Mouse (Mus musculus): ENCODE measurements around the gene Ctsw. TPM values are rescaled to one million over a fixed set of nuclear protein-coding genes. Genes with fewer than 3 reads are reported as not detected.
"Not testable (repeated sequence)": the region's sequence is repeated elsewhere in the genome, so short reads cannot be mapped to it uniquely, and the experiment has no call there.

The Ctsw gene
- polyA plus RNA-seq, 1 experiment from 2014 or later, result 1.9 TPM

DNA sequence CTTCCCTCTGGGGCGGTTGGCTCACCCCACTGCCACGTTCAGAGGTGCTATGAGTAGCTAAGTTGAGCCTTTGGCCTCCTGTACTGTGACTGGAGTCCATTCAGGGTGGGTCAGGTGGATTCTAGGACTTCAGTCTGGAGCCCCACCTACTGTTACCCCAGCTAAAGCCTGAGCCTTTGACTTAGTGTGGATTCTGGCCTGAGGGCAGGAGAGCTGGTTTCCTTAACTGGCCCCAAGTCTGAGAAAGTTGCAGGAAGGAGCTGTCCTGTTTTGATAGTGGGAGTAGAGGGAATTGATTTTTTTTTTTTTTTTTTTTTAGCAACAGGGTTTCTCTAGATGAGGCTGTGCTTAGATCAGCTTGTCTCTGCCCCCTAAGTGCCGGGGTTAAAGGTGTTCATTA is 26.0 kb upstream of the Ctsw start:
- 90% methylated on average over 3 of the region's 3 CpGs for WGBS
- peaks cover 16% of the 10 kb centered on the region for H3K4me1 ChIP-seq
- no peaks in the 10 kb centered on the region for H3K9me3 ChIP-seq (replicated peaks)
- no peak overlapping the region for H3K4me3 ChIP-seq
- no peaks in the 10 kb centered on the region for H3K27me3 ChIP-seq (ENCODE audit: low read depth, poor library complexity, severe bottlenecking)
- DNase-seq (ENCODE audit: low spot score), result no peak
- no peak overlapping the region for H3K27ac ChIP-seq
- H3K36me3 ChIP-seq, result peaks cover 70% of the 10 kb centered on the region

DNA sequence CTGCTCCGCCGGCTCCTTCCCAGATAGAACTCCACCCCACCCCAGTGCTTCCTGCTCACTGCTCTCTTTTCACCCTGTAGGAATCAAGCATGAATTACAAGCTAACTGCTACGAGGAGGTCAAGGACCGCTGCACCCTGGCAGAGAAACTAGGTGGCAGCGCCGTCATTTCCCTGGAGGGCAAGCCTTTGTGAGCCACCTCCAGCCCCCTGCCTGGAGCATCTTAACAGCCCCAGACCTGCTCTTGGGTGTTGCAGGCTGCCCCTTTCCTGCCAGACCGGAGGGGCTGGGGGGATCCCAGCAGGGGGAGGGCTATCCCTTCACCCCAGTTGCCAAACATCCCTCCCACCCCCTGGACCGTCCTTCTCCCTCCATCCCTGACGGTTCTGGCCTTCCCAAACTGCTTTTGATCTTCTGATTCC is 25.0 kb upstream of the Ctsw start:
- not testable (repeated sequence) for H3K4me3 ChIP-seq; H3K27me3 ChIP-seq (ENCODE audit: low read depth, poor library complexity, severe bottlenecking); DNase-seq (ENCODE audit: low spot score); H3K27ac ChIP-seq; H3K9me3 ChIP-seq (replicated peaks)
- peaks cover 25% of the 10 kb centered on the region for H3K4me1 ChIP-seq
- peaks cover 66% of the 10 kb centered on the region for H3K36me3 ChIP-seq
- WGBS, result 68% methylated on average over 9 of the region's 9 CpGs

DNA sequence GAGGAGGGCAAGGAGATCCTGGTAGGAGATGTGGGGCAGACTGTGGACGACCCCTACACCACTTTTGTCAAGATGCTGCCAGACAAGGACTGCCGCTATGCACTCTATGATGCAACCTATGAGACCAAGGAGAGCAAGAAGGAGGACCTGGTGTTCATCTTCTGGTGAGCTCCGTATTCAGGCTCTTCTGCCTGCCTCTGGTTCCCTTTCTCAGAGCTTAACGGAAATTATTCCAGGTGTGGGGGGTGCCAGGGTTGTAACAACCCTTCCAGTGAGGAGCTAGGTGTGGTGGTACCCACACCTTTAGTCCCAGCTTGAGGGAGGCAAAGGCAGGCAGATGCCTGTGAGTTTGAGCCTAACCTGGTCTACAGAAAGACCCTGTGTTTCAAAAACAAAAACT is 24.3 kb upstream of the Ctsw start:
- Histone ChIP-seq H3K36me3 (peaks cover 59% of the 10 kb centered on the region), H3K4me3 (no peak overlapping the region)
- no peak for DNase-seq (ENCODE audit: low spot score)

DNA sequence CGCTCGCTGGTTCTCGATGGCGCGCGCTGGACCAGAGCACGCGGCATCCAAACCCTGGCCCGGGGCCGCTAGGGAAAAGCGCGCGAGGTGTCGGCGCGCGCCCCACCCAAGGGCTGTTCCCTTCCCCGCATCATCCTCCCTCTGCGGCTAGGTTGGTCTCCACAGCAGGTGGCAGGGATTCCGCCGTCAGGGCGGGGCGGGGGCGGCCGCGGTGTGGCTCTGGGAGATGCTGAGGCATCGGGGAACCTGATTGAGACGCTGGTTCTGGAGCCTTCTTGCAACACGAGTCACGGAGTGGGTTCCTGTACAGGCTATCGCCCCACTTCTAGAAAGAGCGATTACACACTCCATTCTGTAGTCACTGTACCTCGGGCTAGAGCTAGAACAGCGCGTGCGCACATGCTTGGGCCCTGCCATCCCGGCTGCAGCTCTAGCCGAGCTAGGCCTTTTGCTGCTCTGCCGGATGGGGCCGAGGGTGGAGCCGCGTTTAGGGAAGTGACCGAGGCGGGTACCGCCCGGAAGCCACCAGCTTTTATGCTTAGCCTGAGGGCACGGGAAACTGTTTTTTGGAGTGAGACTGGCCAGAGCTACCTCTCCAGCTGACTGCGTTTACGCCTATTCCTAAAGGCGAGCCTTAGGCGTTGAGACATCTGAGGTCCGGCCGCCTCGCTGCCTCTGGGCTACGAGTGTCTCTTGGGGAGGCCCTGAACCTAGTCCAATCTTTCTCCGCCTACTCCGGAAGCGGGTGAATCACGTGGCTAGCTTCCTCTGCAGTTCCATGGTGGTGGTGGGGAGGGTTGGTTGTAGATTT is 22.8 kb upstream of the Ctsw start:
- DNase-seq (ENCODE audit: low spot score), result peak; percentile 83
- H3K9me3 ChIP-seq (replicated peaks), result no peaks in the 10 kb centered on the region
- H3K4me1 ChIP-seq, result peaks cover 43% of the 10 kb centered on the region
- under 1% methylated on average over 59 of the region's 59 CpGs for WGBS
- H3K27me3 ChIP-seq (ENCODE audit: low read depth, poor library complexity, severe bottlenecking), result no peaks in the 10 kb centered on the region
- H3K36me3 ChIP-seq, result peaks cover 51% of the 10 kb centered on the region
- peak overlapping the region; percentile 97 for H3K27ac ChIP-seq
- H3K4me3 ChIP-seq, result peak overlapping the region; percentile 97

More for the DNA sequence above, 24.3 kb upstream of the Ctsw start:
- H3K27ac ChIP-seq, result no peak overlapping the region
- peaks cover 28% of the 10 kb centered on the region for H3K4me1 ChIP-seq
- no peaks in the 10 kb centered on the region for H3K9me3 ChIP-seq (replicated peaks)
- H3K27me3 ChIP-seq (ENCODE audit: low read depth, poor library complexity, severe bottlenecking), result no peaks in the 10 kb centered on the region
- WGBS, result 88% methylated on average over 4 of the region's 4 CpGs

DNA sequence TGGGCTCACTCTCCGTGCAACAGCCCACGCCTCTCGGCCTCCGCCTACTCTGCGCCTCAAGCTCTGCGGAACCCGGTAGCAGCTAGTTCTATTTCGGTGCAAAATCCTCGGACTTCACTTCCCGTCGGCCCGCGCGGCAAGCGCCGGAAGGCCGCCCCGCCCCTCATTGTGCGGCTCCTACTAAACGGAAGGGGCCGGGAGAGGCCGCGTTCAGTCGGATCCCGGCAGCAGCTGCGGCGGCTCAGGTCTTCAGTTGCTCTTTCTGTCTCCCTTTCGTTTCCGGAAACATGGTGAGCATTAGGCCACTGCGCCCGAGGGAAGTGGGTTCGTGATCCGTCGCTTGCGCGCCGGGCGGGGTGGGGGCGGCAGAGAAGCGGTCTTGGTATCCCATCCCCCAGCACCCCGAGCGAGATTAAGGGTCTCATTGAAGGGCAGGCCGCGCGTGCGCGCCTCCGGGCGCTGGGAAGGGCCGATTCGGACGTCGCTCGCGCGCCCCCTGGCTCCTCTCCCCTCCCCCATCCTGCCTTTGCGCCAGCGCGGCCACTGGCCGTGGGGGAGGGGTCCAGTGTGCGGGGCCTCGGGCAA is 22.1 kb upstream of the Ctsw start, which contains the start of gene Cfl1:
Cfl1 (plus strand) TSS at position 143 of the 585 bp plus-strand sequence.
- Histone ChIP-seq H3K27me3 (ENCODE audit: low read depth, poor library complexity, severe bottlenecking) (no peaks in the 10 kb centered on the region), H3K4me3 (peak within 1 kb of the TSS; percentile 97), H3K9me3 (replicated peaks) (no peaks in the 10 kb centered on the region), H3K36me3 (peaks cover 51% of the 10 kb centered on the region), H3K4me1 (peaks cover 43% of the 10 kb centered on the region), H3K27ac (peak within 1 kb of the TSS; percentile 97)
- under 1% methylated on average over 62 of the region's 62 CpGs for WGBS
- DNase-seq (ENCODE audit: low spot score), result peak; percentile 97

DNA sequence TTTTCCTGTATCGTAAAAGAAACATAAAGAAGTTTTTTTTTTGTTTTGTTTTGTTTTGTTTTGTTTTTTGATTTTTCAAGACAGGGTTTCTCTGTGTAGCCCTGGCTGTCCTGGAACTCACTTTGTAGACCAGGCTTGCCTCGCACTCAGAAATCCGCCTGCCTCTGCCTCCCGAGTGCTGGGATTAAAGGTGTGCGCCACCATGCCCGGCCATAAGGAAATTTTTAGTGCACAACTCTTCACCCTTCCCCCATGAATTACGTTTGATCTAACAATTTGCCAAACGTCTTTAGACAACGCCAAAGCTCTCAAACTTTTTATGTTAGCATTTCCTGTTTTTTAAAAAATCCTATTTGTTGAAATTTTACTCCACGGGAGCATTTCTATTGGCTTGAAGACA is 21.4 kb upstream of the Ctsw start:
- Histone ChIP-seq H3K36me3 (peaks cover 53% of the 10 kb centered on the region), H3K4me3 (peak overlapping the region; percentile 97), H3K27ac (peak overlapping the region; percentile 97), H3K4me1 (peaks cover 43% of the 10 kb centered on the region)
- not testable (repeated sequence) for H3K27me3 ChIP-seq (ENCODE audit: low read depth, poor library complexity, severe bottlenecking); DNase-seq (ENCODE audit: low spot score); H3K9me3 ChIP-seq (replicated peaks)
- WGBS, result 57% methylated on average over 10 of the region's 10 CpGs

DNA sequence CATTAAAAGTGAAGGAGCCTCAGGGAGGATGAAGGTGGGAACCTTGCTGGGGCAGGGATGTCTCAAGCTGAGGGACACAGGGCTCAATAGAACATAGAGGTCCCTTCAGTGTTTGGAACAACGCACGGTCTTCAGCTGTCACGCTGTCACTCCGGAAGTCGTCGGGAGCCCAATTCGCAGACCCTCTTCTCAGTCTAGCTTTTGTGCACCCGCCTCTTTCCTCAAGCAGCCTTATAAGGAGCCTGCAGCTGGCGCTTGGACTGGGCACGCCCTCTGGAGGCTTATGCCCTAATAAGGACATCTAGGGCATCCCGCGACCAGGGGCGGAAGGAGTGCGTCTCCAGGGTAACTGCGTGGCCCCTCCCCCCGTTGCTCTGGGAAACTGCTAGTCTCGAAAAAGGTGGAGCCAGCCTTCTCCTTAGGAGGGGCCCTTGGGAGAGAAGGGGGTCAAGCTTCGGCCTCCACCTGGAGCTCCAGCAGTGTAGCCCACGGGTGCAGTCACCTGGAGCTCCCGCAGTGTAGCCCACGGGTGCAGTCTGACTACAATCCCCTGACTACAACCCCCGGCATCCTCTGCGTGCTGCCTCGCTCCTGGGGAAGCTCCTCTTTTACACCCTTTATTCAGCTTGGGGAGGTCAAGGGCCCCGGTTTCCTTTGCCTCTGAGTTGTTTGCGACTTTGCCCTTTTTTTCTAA is 20.7 kb upstream of the Ctsw start:
- Histone ChIP-seq H3K27ac (peak overlapping the region; percentile 97), H3K36me3 (peaks cover 53% of the 10 kb centered on the region), H3K9me3 (replicated peaks) (no peaks in the 10 kb centered on the region), H3K4me1 (peaks cover 41% of the 10 kb centered on the region), H3K27me3 (ENCODE audit: low read depth, poor library complexity, severe bottlenecking) (no peaks in the 10 kb centered on the region), H3K4me3 (peak overlapping the region; percentile 97)
- under 1% methylated on average over 26 of the region's 26 CpGs for WGBS
- DNase-seq (ENCODE audit: low spot score), result peak; percentile 98

DNA sequence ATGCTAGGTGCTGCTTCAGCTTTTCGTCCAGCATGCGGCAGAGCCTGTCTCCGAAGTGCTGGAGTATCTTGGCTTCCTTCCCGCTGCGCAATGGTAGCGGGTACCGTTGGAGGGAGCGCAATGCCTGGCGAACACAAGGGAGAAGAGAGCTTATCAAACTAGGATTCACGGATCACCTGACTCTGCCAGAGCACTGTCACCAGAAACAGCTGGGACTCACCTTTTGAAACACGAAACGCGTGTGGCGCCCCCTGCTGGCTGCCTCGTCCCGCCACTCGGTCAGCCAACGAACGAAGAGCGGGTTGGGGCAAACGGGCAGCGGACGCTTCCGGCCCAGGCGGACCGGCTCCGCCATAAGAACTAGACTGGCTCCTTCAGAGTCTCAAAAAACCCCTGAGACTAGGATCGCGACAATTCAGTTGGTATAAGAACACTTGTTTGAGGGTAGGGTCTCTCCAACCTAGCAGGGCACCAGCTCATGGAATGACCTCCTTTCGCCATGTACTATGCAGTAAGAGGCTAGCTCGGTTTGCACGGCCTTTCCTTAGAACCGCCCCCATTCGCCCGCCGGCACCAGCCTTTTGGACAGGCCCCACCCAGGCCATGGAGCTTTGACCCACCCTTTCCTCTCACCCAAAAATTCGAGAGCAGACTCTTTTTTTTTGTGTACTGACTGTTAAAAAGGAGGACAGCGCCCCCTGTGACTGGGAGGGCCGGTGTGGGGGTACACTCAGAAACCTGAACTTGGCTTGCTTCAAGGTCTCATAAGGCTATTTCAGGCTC is 19.7 kb upstream of the Ctsw start, which contains the start of gene Mus81:
Mus81 (minus strand) TSS at position 635 of the 783 bp plus-strand sequence.
- Histone ChIP-seq H3K36me3 (peaks cover 53% of the 10 kb centered on the region), H3K9me3 (replicated peaks) (no peaks in the 10 kb centered on the region), H3K27ac (peak within 1 kb of the TSS; percentile 97), H3K4me3 (peak within 1 kb of the TSS; percentile 97), H3K27me3 (ENCODE audit: low read depth, poor library complexity, severe bottlenecking) (no peaks in the 10 kb centered on the region), H3K4me1 (peaks cover 41% of the 10 kb centered on the region)
- 1% methylated on average over 39 of the region's 39 CpGs for WGBS
- peak; percentile 98 for DNase-seq (ENCODE audit: low spot score)

DNA sequence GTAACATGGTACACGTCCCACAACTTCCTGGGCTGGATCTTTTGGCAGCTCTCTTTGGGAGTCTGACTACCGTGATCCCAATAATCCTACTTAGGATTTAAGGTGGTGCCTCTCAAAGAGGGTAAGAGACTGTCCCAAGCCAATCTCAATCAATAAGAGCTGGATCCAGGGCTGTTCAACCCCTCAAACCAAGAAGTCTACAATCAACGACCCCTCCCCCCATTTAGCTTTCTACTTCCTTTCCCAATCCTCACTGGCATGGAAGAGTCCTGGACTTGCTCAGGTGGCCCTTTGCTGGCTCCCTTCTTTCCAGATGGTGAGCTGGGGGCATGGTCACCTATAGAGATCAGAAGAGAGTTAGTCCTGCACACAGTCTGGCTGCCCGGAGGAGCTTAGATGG is 18.5 kb upstream of the Ctsw start:
- no peak for DNase-seq (ENCODE audit: low spot score)
- WGBS, result 90% methylated on average over 4 of the region's 4 CpGs
- Histone ChIP-seq H3K4me3 (peak overlapping the region; percentile 97), H3K36me3 (peaks cover 53% of the 10 kb centered on the region), H3K4me1 (peaks cover 35% of the 10 kb centered on the region), H3K27me3 (ENCODE audit: low read depth, poor library complexity, severe bottlenecking) (no peaks in the 10 kb centered on the region), H3K9me3 (replicated peaks) (no peaks in the 10 kb centered on the region), H3K27ac (peak overlapping the region; percentile 97; the same call in 1 of the 2 replicates)

DNA sequence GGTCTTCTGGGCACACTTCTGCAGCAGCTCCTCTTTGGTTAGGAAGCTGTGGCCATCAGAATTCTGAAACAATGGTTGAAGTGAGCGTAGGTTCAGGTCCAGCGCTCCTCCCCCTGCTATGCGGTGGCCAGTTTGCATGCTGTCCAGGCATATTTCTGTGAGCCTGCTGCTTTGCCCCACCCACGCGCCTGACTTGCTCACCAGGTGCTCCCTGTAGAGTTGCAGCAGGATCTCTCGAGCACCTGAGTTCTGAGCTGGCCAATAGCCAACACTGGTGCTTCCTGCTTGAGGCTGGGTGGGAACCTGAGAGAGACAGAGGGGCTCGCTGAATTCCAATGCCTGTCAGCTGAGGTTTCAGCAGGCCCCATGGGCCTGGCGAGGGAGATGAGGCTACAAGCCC is 18.0 kb upstream of the Ctsw start:
- no peak for DNase-seq (ENCODE audit: low spot score)
- Histone ChIP-seq H3K9me3 (replicated peaks) (no peaks in the 10 kb centered on the region), H3K4me3 (peak overlapping the region; percentile 97), H3K27ac (no peak overlapping the region), H3K27me3 (ENCODE audit: low read depth, poor library complexity, severe bottlenecking) (no peaks in the 10 kb centered on the region), H3K4me1 (peaks cover 34% of the 10 kb centered on the region), H3K36me3 (peaks cover 56% of the 10 kb centered on the region)
- WGBS, result 93% methylated on average over 8 of the region's 8 CpGs

DNA sequence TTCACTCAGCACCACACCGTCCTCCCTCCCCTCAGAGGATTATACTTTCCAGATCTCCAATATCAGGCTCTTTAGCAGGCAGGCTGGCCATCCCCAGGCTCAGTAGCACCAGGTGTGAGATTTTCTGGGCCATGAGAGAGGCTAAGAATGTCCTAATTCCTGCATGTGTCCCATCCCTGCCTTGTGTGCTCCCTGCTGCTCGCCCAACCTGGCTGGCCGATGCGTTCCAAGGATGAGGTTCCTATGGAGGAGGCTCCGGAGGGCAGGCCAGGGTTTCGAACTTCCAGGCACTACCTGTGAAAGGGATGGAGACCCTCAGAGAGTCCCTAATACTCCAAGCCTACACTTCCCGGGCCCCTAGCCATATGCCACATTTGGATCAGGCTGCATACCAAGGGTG is 17.5 kb upstream of the Ctsw start:
- 0 out of 2 replicates have a peak overlapping the region, but pooled peaks have one; percentile 97 for H3K4me3 ChIP-seq
- no peaks in the 10 kb centered on the region for H3K27me3 ChIP-seq (ENCODE audit: low read depth, poor library complexity, severe bottlenecking)
- H3K9me3 ChIP-seq (replicated peaks), result no peaks in the 10 kb centered on the region
- peaks cover 61% of the 10 kb centered on the region for H3K36me3 ChIP-seq
- no peak overlapping the region for H3K27ac ChIP-seq
- H3K4me1 ChIP-seq, result peaks cover 34% of the 10 kb centered on the region
- WGBS, result 93% methylated on average over 7 of the region's 7 CpGs
- DNase-seq (ENCODE audit: low spot score), result no peak

DNA sequence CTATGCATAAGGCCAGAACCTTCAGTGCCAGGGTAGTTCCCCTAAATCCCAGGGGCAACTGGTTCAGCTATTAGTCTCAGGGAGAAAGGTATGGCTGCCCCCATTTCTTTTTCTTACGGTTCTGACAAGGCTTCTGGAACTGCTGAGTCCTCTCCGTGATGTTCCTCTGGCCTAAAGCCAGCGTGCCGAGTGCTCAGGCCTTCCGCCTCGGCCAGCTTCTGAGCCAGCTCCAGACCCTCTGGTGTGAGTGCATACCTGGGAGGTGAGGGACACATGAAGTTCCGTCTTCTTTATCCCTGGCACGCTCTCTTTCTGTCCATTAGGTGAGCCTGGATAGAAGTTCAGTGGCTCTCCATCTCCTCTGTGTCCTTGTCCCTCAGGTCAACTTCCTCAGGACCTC is 17.1 kb upstream of the Ctsw start:
- no peaks in the 10 kb centered on the region for H3K27me3 ChIP-seq (ENCODE audit: low read depth, poor library complexity, severe bottlenecking)
- H3K9me3 ChIP-seq (replicated peaks), result no peaks in the 10 kb centered on the region
- peaks cover 65% of the 10 kb centered on the region for H3K36me3 ChIP-seq
- H3K4me1 ChIP-seq, result peaks cover 34% of the 10 kb centered on the region
- H3K4me3 ChIP-seq, result no peak overlapping the region
- H3K27ac ChIP-seq, result no peak overlapping the region
- no peak for DNase-seq (ENCODE audit: low spot score)
- 95% methylated on average over 8 of the region's 8 CpGs for WGBS
